Mouse (Mus musculus) liver, embryonic 14.5 days (tissue): Measurements from ENCODE around the gene Omp. TPM values are rescaled to one million over a fixed set of nuclear protein-coding genes. Genes with fewer than 3 reads are reported as not detected.

Experiments used
- ATAC-seq: fragments of 200-750 bp; cut with Nextera tagmentation; 2 replicates; pipeline ENCODE4 v1.8.0; 2017; ENCODE audit warnings: moderate number of reproducible peaks, mild to moderate bottlenecking, moderate library complexity; ENCODE audit not compliant: insufficient read depth
- DNase-seq, 3 experiments: peaks; one replicate each; pipeline ENCODE4 v3.0.0-alpha.2; 2012 to 2013; ENCODE audit warnings: low read depth in 3 of 3, low spot score in 3 of 3
- H3K27ac ChIP-seq: fragments of 300-500 bp; sonication (generic); 2 replicates; pipeline ENCODE4 v1.5.1; 2014; ENCODE audit warnings: moderate library complexity, mild to moderate bottlenecking, control low read depth, inconsistent platforms
- H3K27me3 ChIP-seq: fragments of 300-500 bp; sonication (generic); 2 replicates; pipeline ENCODE4 v1.6.1; 2014; ENCODE audit warnings: mild to moderate bottlenecking, low read length, moderate library complexity; ENCODE audit not compliant: control insufficient read depth, insufficient read depth
- H3K36me3 ChIP-seq: fragments of 300-500 bp; sonication (generic); replicated peaks from 2 replicates; pipeline ENCODE4 v1.6.1; 2014; ENCODE audit warnings: low read depth; ENCODE audit not compliant: control insufficient read depth, insufficient read depth
- H3K4me1 ChIP-seq, 2 experiments: fragments of 200-500 bp in 1 of 2; fragments of 300-500 bp in 1 of 2; sonication (generic) in 1 of 2; replicated peaks; 2 replicates each; pipeline ENCODE4 v1.6.1; 2012 to 2014; ENCODE audit warnings: antibody characterized with exemption in 1 of 2, inconsistent platforms in 1 of 2, low read length in 1 of 2; ENCODE audit not compliant: control insufficient read depth in 2 of 2, insufficient read depth in 2 of 2
- H3K4me2 ChIP-seq: fragments of 300-500 bp; sonication (generic); 2 replicates; pipeline ENCODE4 v1.6.1; 2014; ENCODE audit warnings: low read depth, mild to moderate bottlenecking, control low read depth, moderate library complexity
- H3K4me3 ChIP-seq, 2 experiments: fragments of 200-500 bp in 1 of 2; fragments of 300-500 bp in 1 of 2; sonication (generic) in 1 of 2; 2 replicates each; pipeline ENCODE4 v1.5.1; 2012 to 2014; ENCODE audit warnings: low read depth in 2 of 2, low read length in 2 of 2, mild to moderate bottlenecking in 2 of 2, control low read depth in 1 of 2, inconsistent platforms in 1 of 2, moderate library complexity in 1 of 2; ENCODE audit not compliant: insufficient read depth in 1 of 2
- H3K9ac ChIP-seq: fragments of 300-500 bp; sonication (generic); replicated peaks from 2 replicates; pipeline ENCODE4 v1.6.1; 2014; ENCODE audit warnings: mild to moderate bottlenecking, control low read depth, moderate library complexity
- H3K9me3 ChIP-seq: fragments of 300-500 bp; sonication (generic); 2 replicates; pipeline ENCODE4 v1.6.1; 2016; ENCODE audit warnings: low read length, mixed read lengths; ENCODE audit not compliant: control insufficient read depth
- CTCF ChIP-seq: IDR thresholded peaks from 2 replicates; pipeline ENCODE4 v1.5.1; 2016; ENCODE audit warnings: antibody characterized with exemption, low read depth, control low read depth
- EP300 ChIP-seq: IDR thresholded peaks from 2 replicates; pipeline ENCODE4 v1.6.1; 2016; ENCODE audit warnings: antibody characterized with exemption, low read depth
- WGBS: fragments of 180-500 bp; shearing (Covaris S2); extraction: QIAGEN DNeasy Blood & Tissue Kit; methylation state at CpG from one replicate; pipeline ENCODE4 v1.1.7; 2014; ENCODE audit not compliant: insufficient replicate concordance; 5-methylcytosine and 5-hydroxymethylcytosine counted together
- polyA plus RNA-seq, 2 experiments: library from polyadenylated mRNA; depleted of rRNA in 1 of 2; stranded (reverse) in 1 of 2; unstranded in 1 of 2; fragments of >200 nt; fragmentation: Nextera tagmentation in 1 of 2; extraction: Ambion mirVana in 1 of 2; gene quantifications; 2 replicates each; pipeline versions ENCODE4 v1.2.1 to v1.2.3; 2012 to 2014

Omp gene
- polyA plus RNA-seq, 2 experiments: 0.44 to 0.61 TPM

- peaks cover 10% of the 10 kb centered on the region for H3K36me3 ChIP-seq
- no peak overlapping the region for H3K27ac ChIP-seq
- WGBS: 51% methylated on average over 3 of the region's 3 CpGs
Measured at GRCm38 (mm10) chr7:98149802-98150201, 4.5 kb upstream of the Omp start.

DNA sequence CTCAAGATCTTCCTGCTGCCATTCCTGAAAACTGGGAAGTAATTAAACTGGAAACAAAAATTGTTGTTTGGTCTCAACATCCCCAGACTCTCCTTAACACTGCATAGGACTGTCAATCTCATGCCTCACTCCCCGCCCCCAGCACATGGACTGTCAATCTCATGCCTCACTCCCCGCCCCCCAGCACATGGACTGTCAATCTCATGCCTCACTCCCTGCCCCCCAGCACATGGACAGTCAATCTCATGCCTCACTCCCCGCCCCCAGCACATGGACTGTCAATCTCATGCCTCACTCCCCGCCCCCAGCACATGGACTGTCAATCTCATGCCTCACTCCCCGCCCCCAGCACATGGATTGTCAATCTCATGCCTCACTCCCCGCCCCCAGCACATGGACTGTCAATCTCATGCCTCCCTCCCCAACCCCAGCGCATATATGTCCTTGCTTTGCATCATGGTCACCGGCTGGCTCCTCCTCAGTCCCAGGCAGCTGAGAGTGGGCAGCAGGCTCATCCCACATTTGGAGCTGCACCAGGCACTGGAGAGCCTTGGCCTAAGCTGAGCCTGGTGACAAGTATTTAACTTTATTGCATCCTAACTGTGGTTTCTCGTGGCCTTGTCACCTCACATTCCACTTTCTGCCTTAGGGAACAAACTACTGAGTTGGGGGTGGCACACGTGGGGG, 3.6 kb upstream of the Omp start:
- Histone ChIP-seq H3K27ac (no peak overlapping the region), H3K27me3 (no peaks in the 10 kb centered on the region), H3K4me2 (no peak overlapping the region), H3K9ac (no peak overlapping the region), H3K36me3 (peaks cover 8% of the 10 kb centered on the region), H3K4me1 (0 out of 4 replicates have a peak, but pooled peaks cover 0 to 3% of the 10 kb centered on the region in 2 experiments), H3K4me3 (no peak overlapping the region), H3K9me3 (no peaks in the 10 kb centered on the region)
- TF ChIP-seq EP300 (no peak), CTCF (no peak)
- WGBS: 69% methylated on average over 10 of the region's 10 CpGs
- no peak for ATAC-seq
- DNase-seq: no peak

More at GRCm38 (mm10) chr7:98149802-98150201, 4.5 kb upstream of the Omp start:
- no peak for DNase-seq
- Histone ChIP-seq H3K4me2 (no peak overlapping the region), H3K9me3 (no peaks in the 10 kb centered on the region), H3K4me3 (no peak overlapping the region), H3K9ac (no peak overlapping the region), H3K27me3 (no peaks in the 10 kb centered on the region), H3K4me1 (0 out of 4 replicates have a peak, but pooled peaks cover 0 to 3% of the 10 kb centered on the region in 2 experiments)
- no peak for TF ChIP-seq CTCF
- no peak for TF ChIP-seq EP300
- ATAC-seq: no peak

GRCm38 (mm10) chr7:98147766-98148165, 2.5 kb upstream of the Omp start:
- no peak for ATAC-seq
- H3K4me3 ChIP-seq: no peak overlapping the region
- no peaks in the 10 kb centered on the region for H3K27me3 ChIP-seq
- DNase-seq: no peak
- H3K4me1 ChIP-seq: 0 out of 4 replicates have a peak, but pooled peaks cover 0 to 3% of the 10 kb centered on the region in 2 experiments
- H3K9me3 ChIP-seq: no peaks in the 10 kb centered on the region
- H3K36me3 ChIP-seq: peaks cover 8% of the 10 kb centered on the region
- no peak overlapping the region for H3K9ac ChIP-seq
- H3K4me2 ChIP-seq: no peak overlapping the region
- WGBS: 82% methylated on average over 8 of the region's 8 CpGs
- no peak for TF ChIP-seq EP300
- TF ChIP-seq CTCF: no peak
- H3K27ac ChIP-seq: no peak overlapping the region

GRCm38 (mm10) chr7:98146447-98146845, 1.1 kb upstream of the Omp start:
- Histone ChIP-seq H3K27ac (no peak overlapping the region), H3K4me2 (no peak overlapping the region), H3K9me3 (no peaks in the 10 kb centered on the region), H3K9ac (no peak overlapping the region), H3K27me3 (no peaks in the 10 kb centered on the region), H3K4me3 (no peak overlapping the region), H3K36me3 (peaks cover 3% of the 10 kb centered on the region), H3K4me1 (peaks cover 0 to 5% of the 10 kb centered on the region in 2 experiments; a peak in 1 of 4 replicates)
- ATAC-seq (no peak), DNase-seq (no peak)
- WGBS: 79% methylated on average over 8 of the region's 8 CpGs
- no peak for TF ChIP-seq CTCF
- TF ChIP-seq EP300: no peak

DNA sequence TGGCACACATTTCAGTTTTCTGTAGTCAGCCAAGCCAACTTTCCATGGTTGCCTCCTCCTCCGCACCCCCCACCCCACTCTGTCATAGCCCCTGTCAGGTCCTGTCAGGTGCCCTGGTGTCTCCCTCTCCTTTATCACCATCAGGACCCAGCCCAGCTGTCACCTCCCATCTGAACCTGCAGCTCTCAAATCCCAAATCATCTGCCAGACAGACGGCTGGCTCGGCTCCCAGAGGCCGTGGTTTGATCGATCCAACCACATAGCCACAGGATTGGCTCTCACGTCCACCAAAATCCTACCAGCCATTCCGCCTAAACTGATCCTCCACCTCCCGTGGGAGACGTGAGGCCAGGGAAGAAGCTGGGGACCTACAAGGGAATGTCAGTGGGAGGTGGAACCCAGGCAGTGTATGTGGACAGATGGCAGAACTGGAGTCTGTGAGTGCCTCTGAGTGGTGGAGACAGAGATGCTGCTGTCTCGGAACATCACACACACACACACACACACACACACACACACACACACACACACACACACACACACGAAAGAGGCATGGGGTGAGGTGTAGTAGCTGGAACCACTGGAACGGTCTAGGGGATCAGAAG, 642 bp upstream of the Omp start:
- Histone ChIP-seq H3K4me2 (no peak overlapping the region), H3K4me1 (peaks cover 0 to 7% of the 10 kb centered on the region in 2 experiments; a peak in 1 of 4 replicates), H3K4me3 (no peak overlapping the region), H3K36me3 (peaks cover 3% of the 10 kb centered on the region), H3K27me3 (no peaks in the 10 kb centered on the region), H3K27ac (no peak overlapping the region), H3K9me3 (no peaks in the 10 kb centered on the region), H3K9ac (no peak overlapping the region)
- no peak for DNase-seq
- 65% methylated on average over 12 of the region's 12 CpGs for WGBS
- TF ChIP-seq CTCF: no peak
- TF ChIP-seq EP300: no peak
- ATAC-seq: no peak
